Mouse (Mus musculus) adrenal gland, adult 8-10 months (tissue): ENCODE measurements at regions not wholly inside any gene's neighbourhood (a gene's known extent, or its start where the extent isn't known, plus 50 kb on each side); places are given as distances from the start of the nearest gene placed in this dataset.

Source experiments
- DNase-seq: peaks from one replicate; pipeline ENCODE4 v3.0.0; 2022

GRCm38 (mm10) chr5:64537113-64537780 is 265.9 kb upstream of the Klf3 start:
- no peak for DNase-seq

DNA sequence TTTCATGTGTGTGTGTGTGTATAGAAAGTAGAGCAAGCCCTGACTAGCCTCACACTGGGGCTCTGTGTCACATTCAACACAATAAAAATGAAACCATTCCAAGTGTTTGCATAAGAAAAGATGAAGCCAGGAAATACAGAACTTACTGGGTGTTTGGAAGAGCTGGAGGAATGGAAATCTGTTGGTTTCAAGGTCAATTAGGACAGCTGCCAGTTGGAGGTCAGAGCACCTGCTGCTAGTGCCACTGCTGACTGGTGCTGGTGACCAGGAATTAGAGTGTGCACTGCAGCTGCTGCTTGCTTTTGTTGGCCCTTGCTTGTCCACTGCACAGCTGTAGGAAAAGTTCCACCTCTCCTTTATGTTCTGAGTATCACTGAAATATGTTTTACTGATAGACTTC is 261.4 kb upstream of the Klf3 start:
- no peak for DNase-seq

- DNase-seq: no peak
These were observed 247.3 kb upstream of the Klf3 start for GRCm38 (mm10) chr5:64555931-64556330.

DNA sequence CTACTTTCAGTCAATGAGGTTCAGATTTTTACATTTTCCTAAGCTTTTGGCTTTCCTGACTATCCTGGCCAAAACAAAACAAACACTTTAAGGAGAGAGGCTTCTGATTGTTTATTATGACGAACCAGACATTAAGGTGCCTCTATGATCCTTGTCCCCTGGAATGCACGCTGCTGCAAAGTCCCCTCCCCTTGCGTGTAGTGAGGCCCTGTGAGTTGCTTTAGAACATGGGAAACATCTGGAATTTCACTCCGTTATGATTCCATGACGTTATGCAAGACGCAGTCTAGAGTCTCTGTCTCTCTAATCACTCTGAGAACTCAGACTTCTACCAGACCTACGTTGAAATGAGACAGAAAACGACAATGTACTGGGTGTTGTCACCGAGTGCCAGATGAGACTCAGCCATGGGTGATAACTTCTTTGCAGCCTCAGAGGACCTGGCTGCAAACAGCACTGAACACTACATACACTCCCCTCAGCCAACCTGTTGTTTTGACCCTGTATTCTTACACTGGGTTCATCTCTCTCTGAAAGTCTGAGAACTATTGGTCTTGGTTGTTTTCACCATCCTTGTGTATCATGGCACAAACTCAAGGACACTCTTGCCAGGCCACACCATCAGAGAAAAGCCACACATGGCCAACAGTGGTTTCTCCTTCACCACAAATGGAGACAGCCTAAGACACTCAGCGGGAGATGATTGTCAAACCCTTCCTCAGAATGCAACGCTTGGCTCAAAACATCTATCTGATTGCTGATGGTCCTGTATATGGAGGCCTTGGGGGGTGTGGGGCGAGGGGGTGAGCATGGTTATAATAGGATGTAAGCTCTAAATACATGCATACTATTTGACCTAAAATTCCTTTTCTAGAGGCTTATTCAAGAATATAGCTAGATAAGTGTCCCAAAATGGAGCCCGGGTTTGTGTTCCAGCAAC is 236.5 kb upstream of the Klf3 start:
- no peak for DNase-seq

GRCm38 (mm10) chr5:64567813-64568212 is 235.4 kb upstream of the Klf3 start:
- DNase-seq: no peak

DNA sequence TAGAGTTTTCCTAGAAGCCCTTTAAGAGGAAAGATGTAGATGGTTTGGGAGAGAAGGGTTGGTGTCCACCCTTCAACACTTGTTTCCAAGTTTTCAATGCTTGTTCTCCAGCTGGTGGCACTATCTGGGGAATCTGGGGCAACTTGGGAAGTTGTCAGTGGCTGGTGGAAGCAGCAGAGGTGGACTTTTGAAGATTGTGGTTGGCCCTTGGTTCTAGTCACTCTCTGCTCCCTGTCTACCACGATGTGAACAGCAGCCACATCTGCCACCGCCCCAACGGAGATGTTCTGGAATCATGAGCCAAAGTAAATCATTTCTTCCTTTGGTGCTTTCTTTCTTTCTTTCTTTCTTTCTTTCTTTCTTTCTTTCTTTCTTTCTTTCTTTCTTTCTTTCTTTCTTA is 234.9 kb upstream of the Klf3 start:
- DNase-seq: no peak

GRCm38 (mm10) chr5:64574386-64574785 is 228.8 kb upstream of the Klf3 start:
- no peak for DNase-seq

GRCm38 (mm10) chr5:64575896-64576295 is 227.3 kb upstream of the Klf3 start:
- no peak for DNase-seq

- no peak for DNase-seq
These were observed 226.5 kb upstream of the Klf3 start for GRCm38 (mm10) chr5:64576426-64577262.

DNA sequence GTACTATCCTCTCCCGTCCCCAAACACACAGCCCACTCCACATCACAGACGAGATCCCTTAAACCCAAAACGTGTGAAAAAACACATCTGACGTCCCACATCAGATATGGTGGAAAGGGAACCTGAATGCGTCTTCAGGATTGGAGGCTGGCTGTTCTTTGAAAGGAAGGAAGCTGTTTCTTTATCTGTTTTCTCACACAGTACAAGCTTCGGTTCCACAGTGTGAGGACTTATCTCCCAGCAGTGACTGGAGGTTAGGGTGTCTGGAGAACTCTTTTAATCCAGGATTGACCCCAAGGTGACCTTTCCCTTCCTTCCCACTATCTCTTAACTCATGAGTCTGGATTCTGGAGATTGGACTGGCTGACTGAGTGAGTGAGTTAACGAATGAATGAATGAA is 225.8 kb upstream of the Klf3 start:
- no peak for DNase-seq

DNA sequence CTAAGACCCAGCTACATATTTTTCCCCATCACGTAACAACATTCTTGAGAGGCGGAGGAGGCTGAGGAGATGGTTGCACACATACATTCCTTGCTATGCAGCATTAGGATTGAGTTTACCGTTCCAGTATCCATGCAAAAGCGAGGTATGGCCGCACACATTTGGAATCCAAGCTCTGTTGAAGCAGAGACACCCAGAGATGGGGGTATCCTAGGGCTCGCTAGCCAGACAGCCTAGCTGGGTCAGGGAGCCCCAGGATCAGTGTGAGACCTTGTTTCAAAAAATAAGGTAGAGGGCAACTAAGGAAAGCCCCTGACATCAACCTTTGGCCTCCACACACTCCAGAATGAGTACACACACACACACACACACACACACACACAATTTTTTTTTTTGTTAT is 224.7 kb upstream of the Klf3 start:
- DNase-seq: no peak

DNA sequence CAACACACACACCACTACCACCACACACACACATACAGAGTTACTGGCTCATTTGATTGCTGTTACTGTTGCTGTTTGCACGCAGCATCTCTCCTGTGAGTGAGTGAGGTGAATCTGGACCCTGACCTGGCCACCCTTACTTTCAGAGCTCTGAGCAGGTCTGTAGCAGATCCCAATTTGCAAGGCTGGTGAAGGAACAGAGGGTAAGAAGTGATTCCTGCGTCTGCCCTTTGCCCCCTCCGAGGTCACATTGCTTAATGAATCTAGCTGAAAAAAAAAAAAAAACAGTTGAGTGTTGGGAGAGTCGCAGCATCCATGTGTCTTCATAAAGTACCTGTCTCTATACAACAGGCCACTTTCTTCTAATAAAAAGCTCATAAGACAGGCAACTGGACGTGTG is 224.1 kb upstream of the Klf3 start:
- no peak for DNase-seq

GRCm38 (mm10) chr5:64579494-64580339 is 223.5 kb upstream of the Klf3 start:
- DNase-seq: peak; percentile 58

- DNase-seq: no peak
These were observed 222.9 kb upstream of the Klf3 start for GRCm38 (mm10) chr5:64580340-64580723.

GRCm38 (mm10) chr5:64580786-64581445 is 222.3 kb upstream of the Klf3 start:
- no peak for DNase-seq

DNA sequence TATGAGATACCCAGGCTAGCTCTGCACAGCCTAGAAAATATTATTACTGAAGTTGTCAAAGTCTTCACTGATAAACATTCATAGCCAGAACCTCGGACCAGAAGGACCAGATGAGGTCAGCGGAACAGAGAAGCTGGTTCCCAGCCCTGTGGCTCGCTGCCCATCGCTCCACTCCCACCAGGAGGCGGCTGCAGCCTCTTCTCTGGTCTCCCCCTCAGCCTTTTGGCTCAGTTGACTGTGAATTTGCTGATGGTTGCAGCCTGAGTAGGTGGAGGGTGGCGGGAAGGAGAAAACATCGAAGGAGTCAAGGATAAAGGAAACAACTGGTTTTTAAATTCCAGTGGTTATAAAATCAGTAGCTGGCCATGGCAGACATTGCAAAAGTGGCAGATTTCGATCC is 221.7 kb upstream of the Klf3 start:
- no peak for DNase-seq

GRCm38 (mm10) chr5:64582031-64582430 is 221.2 kb upstream of the Klf3 start:
- DNase-seq: no peak

- no peak for DNase-seq
These were observed 218.9 kb upstream of the Klf3 start for GRCm38 (mm10) chr5:64584308-64584707.

DNA sequence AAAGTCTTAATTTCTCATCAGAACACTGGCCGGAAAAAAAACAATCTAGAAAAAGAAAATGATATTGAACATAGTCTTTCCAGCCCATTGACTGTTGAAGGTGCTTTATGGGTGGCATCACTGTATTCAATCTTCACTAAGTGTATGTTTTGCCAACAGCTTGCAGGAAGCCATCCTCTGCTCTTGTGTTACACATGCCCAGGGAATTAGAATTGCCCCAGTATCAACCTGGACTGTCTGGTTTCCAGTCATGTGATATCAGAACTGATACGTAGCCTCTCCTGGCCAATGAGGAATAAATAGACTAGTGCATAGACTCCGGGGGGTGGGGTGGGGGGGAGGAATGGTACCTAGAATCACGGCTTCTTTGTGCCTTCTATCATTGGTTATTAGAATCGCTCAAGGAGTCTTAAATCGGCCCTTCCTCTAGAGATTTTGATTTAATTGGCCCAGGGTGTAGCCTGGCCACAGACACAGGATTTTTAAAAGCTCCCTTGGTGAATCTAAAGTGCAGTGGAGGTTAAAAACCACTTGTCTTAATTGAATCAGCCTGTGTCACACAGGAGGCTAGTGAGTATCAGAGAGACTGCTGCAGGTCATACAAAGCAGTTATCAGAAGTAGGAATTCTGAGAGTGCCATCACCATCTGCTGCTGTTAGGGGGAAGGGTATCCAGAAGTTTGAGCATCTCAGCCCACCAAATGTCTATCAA is 218.0 kb upstream of the Klf3 start:
- DNase-seq: no peak

GRCm38 (mm10) chr5:64586316-64586715 is 216.9 kb upstream of the Klf3 start:
- DNase-seq: no peak

GRCm38 (mm10) chr5:64586933-64587332 is 216.3 kb upstream of the Klf3 start:
- no peak for DNase-seq
